25 mouse cellular contexts compared by ENCODE assay signal in the genomic region with DNA sequence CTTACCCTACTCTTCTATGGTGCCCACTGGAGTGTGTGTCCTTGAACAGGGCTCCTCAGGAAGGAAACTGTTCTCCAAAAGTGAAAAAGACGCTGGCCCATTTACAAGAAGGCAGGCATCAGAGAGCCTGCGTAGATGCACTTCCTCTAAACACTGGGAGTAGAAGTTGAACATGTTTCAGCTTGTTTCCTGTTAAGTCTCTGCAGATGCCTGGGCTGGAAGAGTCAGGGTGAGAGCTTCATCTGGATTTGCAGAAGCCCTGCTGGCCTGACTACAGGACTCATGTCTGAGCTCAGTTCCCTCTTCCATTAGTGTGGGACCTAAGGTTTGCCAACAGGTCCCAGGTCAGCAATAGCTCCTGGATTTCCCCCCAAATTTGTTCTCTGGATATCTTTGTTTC. TPM values are rescaled to one million over a fixed set of nuclear protein-coding genes. Genes with fewer than 3 reads are reported as not detected.
DNase-seq lines count a peak whose midpoint lies in the region; ATAC-seq and TF ChIP-seq lines count a peak whose summit lies in the region.
"Had no signal": no experiment of that assay in that cellular context is flagged by ENCODE, and none has a peak within 500 bp of the region (broad histone marks: within the 10 kb centered on the region; RNA-seq: fewer than 3 reads in every experiment).

No protein-coding gene starts in this region.

- in situ Hi-C loops in CH12.LX (cut with MboI; ENCODE audit: low pct_ligation_motif_present, low pct_unique_long_range_greater_than_20kb, low sequenced_read_pairs), result no loop called here

- no peaks in the 10 kb centered on the region for H3K79me2 ChIP-seq in CH12.LX (replicated peaks; ENCODE audit: control insufficient read depth, extremely low read depth, insufficient read depth, poor library complexity, severe bottlenecking)

- no peak overlapping the region for H3K4me2 ChIP-seq in CH12.LX (ENCODE audit: insufficient read depth, low read depth, poor library complexity, severe bottlenecking)
- H3K4me2 ChIP-seq: embryonic facial prominence, embryonic 13.5 days; limb, embryonic 13.5 days; midbrain, embryonic 12.5 days; neural tube, embryonic 13.5 days had no signal

- no peak for TF ChIP-seq POLR2A in CH12.LX (IDR thresholded peaks at IDR 0.05; ENCODE audit: low read depth, low read length)

- no peak overlapping the region for H3K4me3 ChIP-seq in CH12.LX (replicated peaks in 1 of 3; ENCODE audit: low read depth in 2 of 3, low read length in 2 of 3, poor library complexity in 1 of 3)
- H3K4me3 ChIP-seq in hindbrain, embryonic 10.5 days, result no peak overlapping the region
- H3K4me3 ChIP-seq: embryonic facial prominence, embryonic 13.5 days; limb, embryonic 13.5 days; midbrain, embryonic 12.5 days; neural tube, embryonic 13.5 days had no signal

- WGBS in hindbrain, embryonic 10.5 days, result 84% methylated on average over 2 of the region's 2 CpGs

- peaks cover 0 to 7% of the 10 kb centered on the region in 2 experiments; a peak in 1 of 4 replicates for H3K4me1 ChIP-seq in CH12.LX (ENCODE audit: control insufficient read depth in 1 of 2, insufficient read depth in 2 of 2)
- no peaks in the 10 kb centered on the region for H3K4me1 ChIP-seq in hindbrain, embryonic 10.5 days (replicated peaks)
- H3K4me1 ChIP-seq: embryonic facial prominence, embryonic 13.5 days; limb, embryonic 13.5 days; midbrain, embryonic 12.5 days; neural tube, embryonic 13.5 days had no signal

- H3K9ac ChIP-seq in CH12.LX (ENCODE audit: insufficient read depth, low read depth), result no peak overlapping the region
- H3K9ac ChIP-seq: embryonic facial prominence, embryonic 13.5 days; limb, embryonic 13.5 days; midbrain, embryonic 12.5 days; neural tube, embryonic 13.5 days had no signal

- H3K9me3 ChIP-seq in CH12.LX (replicated peaks; ENCODE audit: low read length), result peaks cover 2% of the 10 kb centered on the region
- no peaks in the 10 kb centered on the region for H3K9me3 ChIP-seq in hindbrain, embryonic 10.5 days
- H3K9me3 ChIP-seq: embryonic facial prominence, embryonic 13.5 days; limb, embryonic 13.5 days; midbrain, embryonic 12.5 days; neural tube, embryonic 13.5 days had no signal

- dilution Hi-C loops in CH12.LX (cut with MboI; ENCODE audit: extremely low pct_ligation_motif_present, extremely low pct_unique_long_range_greater_than_20kb, low sequenced_read_pairs), result no loop called here

- no peak for TF ChIP-seq CTCF in CH12.LX (conservative IDR thresholded peaks at IDR 0.05 in 1 of 2, IDR thresholded peaks at IDR 0.05 in 1 of 2; ENCODE audit: low read depth in 2 of 2, low read length in 2 of 2)

- no peak overlapping the region for H3K27ac ChIP-seq in CH12.LX (ENCODE audit: insufficient read depth, low read depth)
- no peak overlapping the region for H3K27ac ChIP-seq in hindbrain, embryonic 10.5 days
- H3K27ac ChIP-seq: embryonic facial prominence, embryonic 13.5 days; limb, embryonic 13.5 days; midbrain, embryonic 12.5 days; neural tube, embryonic 13.5 days had no signal

- DNase-seq in layer of hippocampus, adult 9-11 months, result peak; percentile 12
- no peak for DNase-seq in layer of hippocampus, adult 18-20 months (ENCODE audit: low spot score in 2 of 2)
- peak; percentile 35 for DNase-seq in CH12.LX (ENCODE audit: extremely low read depth)
- peak; percentile 0 for DNase-seq in c-Kit-positive CD71-negative TER-119-negative erythroid progenitor cells, embryonic 14.5 days (ENCODE audit: low read depth)
- no peak for DNase-seq in adrenal gland, adult 2 months
- no peak for DNase-seq in hindbrain, embryonic 10.5 days (ENCODE audit: low spot score)
- DNase-seq in urinary bladder, adult 2 months (ENCODE audit: low spot score), result no peak
- DNase-seq: adrenal gland, adult 8-10 months; cerebellum, adult 2 months; heart, postnatal 36 days; kidney, postnatal 4 days; layer of hippocampus, postnatal 36 days; lung, postnatal 4 days; right cerebral cortex, postnatal 14 days had no signal

- peak; percentile 77 for ATAC-seq in megakaryocyte progenitor cell, adult 5-6 weeks (replicated peaks; ENCODE audit: poor library complexity)
- ATAC-seq: forebrain, embryonic 16.5 days; hindbrain, embryonic 16.5 days; intestine, embryonic 16.5 days had no signal

- no peaks in the 10 kb centered on the region for H3K27me3 ChIP-seq in CH12.LX (replicated peaks)
- no peaks in the 10 kb centered on the region for H3K27me3 ChIP-seq in hindbrain, embryonic 10.5 days (ENCODE audit: insufficient read depth, poor library complexity, severe bottlenecking)
- H3K27me3 ChIP-seq: embryonic facial prominence, embryonic 13.5 days; limb, embryonic 13.5 days; midbrain, embryonic 12.5 days; neural tube, embryonic 13.5 days had no signal

- TF ChIP-seq RAD21 in CH12.LX (IDR thresholded peaks at IDR 0.05; ENCODE audit: low read depth, low read length), result no peak

- H3K36me3 ChIP-seq in CH12.LX (replicated peaks in 1 of 2; ENCODE audit: control insufficient read depth in 1 of 2, insufficient read depth in 1 of 2, low read length in 1 of 2), result no peaks in the 10 kb centered on the region
- H3K36me3 ChIP-seq in hindbrain, embryonic 10.5 days, result no peaks in the 10 kb centered on the region
- H3K36me3 ChIP-seq: embryonic facial prominence, embryonic 13.5 days; limb, embryonic 13.5 days; midbrain, embryonic 12.5 days; neural tube, embryonic 13.5 days had no signal

- no peak for TF ChIP-seq EP300 in CH12.LX (IDR thresholded peaks at IDR 0.05; ENCODE audit: low read length)

TF ChIP-seq in CH12.LX, 34 proteins besides CTCF, POLR2A, EP300 and RAD21:
- TF ChIP-seq MAZ (IDR thresholded peaks at IDR 0.05; ENCODE audit: low read depth, low read length), result no peak
- no peak for TF ChIP-seq MXI1 (IDR thresholded peaks at IDR 0.05; ENCODE audit: low read depth, low read length)
- TF ChIP-seq ZMIZ1 (IDR thresholded peaks at IDR 0.05; ENCODE audit: low read depth, low read length), result no peak
- no peak for TF ChIP-seq MAFK (IDR thresholded peaks at IDR 0.05; ENCODE audit: insufficient replicate concordance, low read length)
- TF ChIP-seq ZKSCAN1 (IDR thresholded peaks at IDR 0.05; ENCODE audit: borderline replicate concordance, low read depth, low read length), result no peak
- no peak for TF ChIP-seq JUN (IDR thresholded peaks at IDR 0.05; ENCODE audit: insufficient read depth, low read depth, low read length)
- TF ChIP-seq NELFE (IDR thresholded peaks at IDR 0.05; ENCODE audit: low read depth, low read length), result no peak
- no peak for TF ChIP-seq BHLHE40 (IDR thresholded peaks at IDR 0.05; ENCODE audit: low read depth, low read length)
- TF ChIP-seq TBP (conservative IDR thresholded peaks at IDR 0.05; ENCODE audit: low read depth, low read length), result no peak
- TF ChIP-seq POLR2AphosphoS2 (IDR thresholded peaks at IDR 0.05; ENCODE audit: low read depth, low read length), result no peak
- no peak for TF ChIP-seq CHD1 (IDR thresholded peaks at IDR 0.05; ENCODE audit: low read depth, low read length)
- no peak for TF ChIP-seq GABPA (IDR thresholded peaks at IDR 0.05; ENCODE audit: insufficient replicate concordance, low read depth, low read length)
- no peak for TF ChIP-seq TCF12 (IDR thresholded peaks at IDR 0.05; ENCODE audit: low read depth, low read length)

RNA-seq across cellular contexts. Expression of gene Nlrp1b, which starts 54.7 kb away (rescaled TPM):
- total RNA-seq in layer of hippocampus, adult 18-20 months (2021), result under 1 TPM; 0.07 to 0.18 TPM
- total RNA-seq in CH12.LX (2012; rRNA removed) (0.38 and 0.67 TPM in 2 replicates), CH12.LX (2014; rRNA removed) (0.42 and 0.80 TPM in 2 replicates)
- polyA plus RNA-seq in CH12.LX (2012; ENCODE audit: insufficient read length, low read depth), result 1.1 and 1.4 TPM in 2 replicates
- total RNA-seq in megakaryocyte progenitor cell, adult 5-6 weeks (2015), result 0.35 and 0.68 TPM in 2 replicates
- 0.25 and 0.30 TPM in 2 replicates for total RNA-seq in megakaryocyte progenitor cell, adult 5-6 weeks (2017)
- under 1 TPM; 0.40 to 0.45 TPM for total RNA-seq in adrenal gland, adult 2 months (2021)
- polyA plus RNA-seq in adrenal gland, adult 2 months (2012; rRNA removed), result 0.10 and 0.11 TPM in 2 replicates
- not detected in 2 replicates for polyA plus RNA-seq in hindbrain, embryonic 10.5 days (2016; fragmentation: Nextera tagmentation; extraction: Ambion mirVana)
- 1.2 TPM in 2 replicates for polyA plus RNA-seq in urinary bladder, adult 2 months (2012; rRNA removed)
- polyA plus RNA-seq: C2C12; embryonic facial prominence, embryonic 13.5 days; forebrain, embryonic 16.5 days; heart, embryonic 14.5 days; hindbrain, embryonic 16.5 days; kidney, embryonic 14.5 days; limb, embryonic 13.5 days; midbrain, embryonic 12.5 days; neural tube, embryonic 13.5 days had no signal

Comparison
In these comparisons a context has a peak if more than half of its experiments do, and no peak if none do; other contexts are left out.
1. DNase-seq: peak in layer of hippocampus, adult 9-11 months (single experiment), CH12.LX (single experiment) and c-Kit-positive CD71-negative TER-119-negative erythroid progenitor cells, embryonic 14.5 days (single experiment); none in layer of hippocampus, adult 18-20 months (0 of 2), adrenal gland, adult 2 months (single experiment), hindbrain, embryonic 10.5 days (single experiment) and urinary bladder, adult 2 months (single experiment).